Mouse (Mus musculus) urinary bladder, postnatal 4 days (tissue): ENCODE measurements around the gene Chst14.

ENCODE experiments used
- DNase-seq, 2 experiments: peaks; one replicate each; pipeline ENCODE4 v3.0.0; 2021 to 2022; ENCODE audit warnings: low spot score in 2 of 2

Gene Chst14

GRCm38 (mm10) chr2:118963676-118964012, 37.3 kb downstream of the Chst14 start:
- DNase-seq = no peak

- no peak for DNase-seq
These were observed 43.4 kb downstream of the Chst14 start for GRCm38 (mm10) chr2:118969585-118970147.

GRCm38 (mm10) chr2:118972048-118972447, 45.8 kb downstream of the Chst14 start:
- no peak for DNase-seq

- DNase-seq = peak; percentile 81 to 88
These were observed 46.5 kb downstream of the Chst14 start for GRCm38 (mm10) chr2:118972687-118973376.

GRCm38 (mm10) chr2:118975855-118976254, 49.6 kb downstream of the Chst14 start:
- no peak for DNase-seq

GRCm38 (mm10) chr2:118976282-118976929, 50.1 kb downstream of the Chst14 start:
- DNase-seq = peak; percentile 75 to 86

- no peak for DNase-seq
These were observed 50.6 kb downstream of the Chst14 start for GRCm38 (mm10) chr2:118976941-118977340.

- no peak for DNase-seq
These were observed 51.8 kb downstream of the Chst14 start for GRCm38 (mm10) chr2:118978064-118978463.
